Mouse (Mus musculus) neural tube, embryonic 15.5 days (tissue): ENCODE measurements around the gene Gm38431. TPM values are rescaled to one million over a fixed set of nuclear protein-coding genes. Genes with fewer than 3 reads are reported as not detected.

ENCODE experiments used
- ATAC-seq: fragments of 200-750 bp; cut with Nextera tagmentation; 2 replicates; pipeline ENCODE4 v1.8.0; 2017; ENCODE audit warnings: mild to moderate bottlenecking, moderate TSS enrichment, moderate library complexity; ENCODE audit not compliant: low FRiP score
- H3K27ac ChIP-seq: fragments of 300-500 bp; sonication (generic); replicated peaks from 2 replicates; pipeline ENCODE4 v1.5.1; 2015; ENCODE audit warnings: mild to moderate bottlenecking, inconsistent platforms
- H3K27me3 ChIP-seq: fragments of 300-500 bp; sonication (generic); replicated peaks from 2 replicates; pipeline ENCODE4 v1.6.1; 2015; ENCODE audit warnings: inconsistent platforms
- H3K36me3 ChIP-seq: fragments of 300-500 bp; sonication (generic); 2 replicates; pipeline ENCODE4 v1.6.1; 2015; ENCODE audit warnings: inconsistent platforms
- H3K4me1 ChIP-seq: fragments of 300-500 bp; sonication (generic); 2 replicates; pipeline ENCODE4 v1.6.1; 2015; ENCODE audit warnings: inconsistent platforms
- H3K4me2 ChIP-seq: fragments of 300-500 bp; sonication (generic); 2 replicates; pipeline ENCODE4 v1.6.1; 2015; ENCODE audit warnings: inconsistent platforms, mild to moderate bottlenecking, moderate library complexity
- H3K4me3 ChIP-seq: fragments of 300-500 bp; sonication (generic); replicated peaks from 2 replicates; pipeline ENCODE4 v1.5.1; 2015; ENCODE audit warnings: mild to moderate bottlenecking, inconsistent platforms
- H3K9ac ChIP-seq: fragments of 300-500 bp; sonication (generic); replicated peaks from 2 replicates; pipeline ENCODE4 v1.6.1; 2015; ENCODE audit warnings: mild to moderate bottlenecking, inconsistent platforms
- H3K9me3 ChIP-seq: fragments of 300-500 bp; sonication (generic); replicated peaks from 2 replicates; pipeline ENCODE4 v1.6.1; 2016; ENCODE audit warnings: inconsistent platforms
- WGBS: fragments of 180-500 bp; shearing (Covaris S2); methylation state at CpG from one replicate; pipeline ENCODE4 v1.1.7; 2015; ENCODE audit warnings: mixed read lengths; 5-methylcytosine and 5-hydroxymethylcytosine counted together
- polyA plus RNA-seq: library from polyadenylated mRNA; unstranded; fragments of >200 nt; fragmentation: Nextera tagmentation; extraction: Ambion mirVana; gene quantifications from 2 replicates; pipeline ENCODE4 v1.2.1, GENCODE M21; 2015

Gm38431 gene
- polyA plus RNA-seq, 1 experiment from 2014 or later: 1.4 TPM

- peak overlapping the region; percentile 51 for H3K4me3 ChIP-seq
- no peak overlapping the region for H3K9ac ChIP-seq
- ATAC-seq: no peak
- peaks cover 84% of the 10 kb centered on the region for H3K27me3 ChIP-seq
- no peaks in the 10 kb centered on the region for H3K36me3 ChIP-seq
- H3K4me2 ChIP-seq: peak overlapping the region; percentile 85
- 20% methylated on average over 9 of the region's 9 CpGs for WGBS
- no peak overlapping the region for H3K27ac ChIP-seq
- H3K4me1 ChIP-seq: peaks cover 71% of the 10 kb centered on the region
- no peaks in the 10 kb centered on the region for H3K9me3 ChIP-seq
These were observed 56.2 kb downstream of the Gm38431 start for GRCm38 (mm10) chr9:21035586-21035985.

GRCm38 (mm10) chr9:21034481-21035085 is 57.2 kb downstream of the Gm38431 start:
- WGBS: 4% methylated on average over 17 of the region's 17 CpGs
- no peak overlapping the region for H3K9ac ChIP-seq
- peaks cover 79% of the 10 kb centered on the region for H3K4me1 ChIP-seq
- 0 out of 2 replicates have a peak overlapping the region, but pooled peaks have one; percentile 51 for H3K4me3 ChIP-seq
- no peak for ATAC-seq
- H3K9me3 ChIP-seq: no peaks in the 10 kb centered on the region
- no peaks in the 10 kb centered on the region for H3K36me3 ChIP-seq
- peaks cover 84% of the 10 kb centered on the region for H3K27me3 ChIP-seq
- peak overlapping the region; percentile 85 for H3K4me2 ChIP-seq
- H3K27ac ChIP-seq: no peak overlapping the region

DNA sequence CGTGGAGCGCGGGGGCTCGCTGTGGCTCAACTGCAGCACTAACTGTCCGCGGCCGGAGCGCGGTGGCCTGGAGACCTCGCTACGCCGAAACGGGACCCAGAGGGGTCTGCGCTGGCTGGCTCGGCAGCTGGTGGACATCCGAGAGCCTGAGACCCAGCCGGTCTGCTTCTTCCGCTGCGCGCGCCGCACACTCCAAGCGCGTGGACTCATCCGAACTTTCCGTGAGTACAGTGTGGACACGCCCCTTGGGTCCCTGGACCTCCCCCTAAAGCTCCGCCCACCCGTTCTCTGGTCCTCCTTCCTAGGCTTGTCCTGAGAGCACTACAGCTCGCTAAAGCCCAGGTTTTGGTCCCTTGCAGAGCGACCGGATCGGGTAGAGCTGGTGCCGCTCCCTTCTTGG is 58.7 kb downstream of the Gm38431 start:
- H3K9ac ChIP-seq: peak overlapping the region; percentile 47
- peaks cover 85% of the 10 kb centered on the region for H3K27me3 ChIP-seq
- peaks cover 85% of the 10 kb centered on the region for H3K4me1 ChIP-seq
- H3K4me2 ChIP-seq: peak overlapping the region; percentile 86
- peak overlapping the region; percentile 48 for H3K4me3 ChIP-seq
- no peak overlapping the region for H3K27ac ChIP-seq
- under 1% methylated on average over 34 of the region's 34 CpGs for WGBS
- ATAC-seq: no peak
- no peaks in the 10 kb centered on the region for H3K36me3 ChIP-seq
- H3K9me3 ChIP-seq: no peaks in the 10 kb centered on the region

- Histone ChIP-seq H3K9me3 (no peaks in the 10 kb centered on the region), H3K9ac (peak overlapping the region; percentile 47; the same call in 1 of the 2 replicates), H3K4me3 (peak overlapping the region; percentile 48), H3K27me3 (peaks cover 84% of the 10 kb centered on the region), H3K27ac (no peak overlapping the region), H3K4me1 (peaks cover 83% of the 10 kb centered on the region), H3K4me2 (peak overlapping the region; percentile 86), H3K36me3 (no peaks in the 10 kb centered on the region)
- no peak for ATAC-seq
- WGBS: 5% methylated on average over 7 of the region's 7 CpGs
These were observed 59.3 kb downstream of the Gm38431 start for GRCm38 (mm10) chr9:21032491-21032890.

GRCm38 (mm10) chr9:21031896-21032351 is 59.9 kb downstream of the Gm38431 start, which contains the start of gene Icam5:
TSS of gene Icam5 (plus strand) at chr9:21032073.
- H3K9me3 ChIP-seq: no peaks in the 10 kb centered on the region
- peaks cover 82% of the 10 kb centered on the region for H3K27me3 ChIP-seq
- peak; percentile 40 for ATAC-seq
- H3K27ac ChIP-seq: peak within 1 kb of the TSS; percentile 34
- peaks cover 77% of the 10 kb centered on the region for H3K4me1 ChIP-seq
- peak within 1 kb of the TSS; percentile 47 for H3K9ac ChIP-seq
- 1% methylated on average over 33 of the region's 35 CpGs for WGBS
- H3K4me2 ChIP-seq: peak within 1 kb of the TSS; percentile 86
- no peaks in the 10 kb centered on the region for H3K36me3 ChIP-seq
- peak within 1 kb of the TSS; percentile 48 for H3K4me3 ChIP-seq

GRCm38 (mm10) chr9:21031251-21031895 is 60.4 kb downstream of the Gm38431 start:
- Histone ChIP-seq H3K9ac (peak overlapping the region; percentile 47), H3K4me2 (peak overlapping the region; percentile 86), H3K9me3 (no peaks in the 10 kb centered on the region), H3K27me3 (peaks cover 82% of the 10 kb centered on the region), H3K27ac (peak overlapping the region; percentile 34), H3K4me3 (peak overlapping the region; percentile 48), H3K4me1 (peaks cover 72% of the 10 kb centered on the region), H3K36me3 (no peaks in the 10 kb centered on the region)
- WGBS: under 1% methylated on average over 36 of the region's 36 CpGs
- ATAC-seq: peak; percentile 78

DNA sequence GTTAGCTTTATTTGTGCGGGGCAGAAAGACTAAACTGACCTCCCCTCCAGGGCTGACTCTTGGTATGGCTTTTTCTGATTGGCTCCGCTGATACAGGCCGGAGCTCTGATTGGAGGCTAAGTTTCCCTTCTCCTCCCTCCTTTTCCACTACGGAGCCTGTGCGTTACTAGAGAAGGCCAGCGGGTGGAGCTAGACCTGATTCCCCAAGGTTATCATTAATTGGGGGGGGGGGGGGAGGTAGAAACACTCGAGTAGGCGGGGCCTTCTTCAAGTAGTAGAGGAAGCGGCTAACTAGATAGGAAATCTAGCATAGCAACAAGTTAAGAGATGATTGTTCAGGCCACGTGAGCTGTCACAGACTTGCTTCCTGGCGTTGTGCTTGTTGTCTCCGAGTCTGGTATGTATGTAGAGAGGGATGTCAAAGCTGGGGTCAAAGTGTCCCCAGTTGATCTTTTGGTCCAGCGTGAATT is 61.0 kb downstream of the Gm38431 start:
- Histone ChIP-seq H3K9me3 (no peaks in the 10 kb centered on the region), H3K4me1 (peaks cover 66% of the 10 kb centered on the region), H3K4me2 (peak overlapping the region; percentile 86), H3K27ac (peak overlapping the region; percentile 34; the same call in 1 of the 2 replicates), H3K9ac (peak overlapping the region; percentile 47; the same call in 1 of the 2 replicates), H3K36me3 (no peaks in the 10 kb centered on the region), H3K27me3 (peaks cover 80% of the 10 kb centered on the region), H3K4me3 (peak overlapping the region; percentile 48)
- WGBS: under 1% methylated on average over 13 of the region's 13 CpGs
- ATAC-seq: peak; percentile 62

GRCm38 (mm10) chr9:21030055-21030600 is 61.7 kb downstream of the Gm38431 start:
- WGBS: 24% methylated on average over 22 of the region's 22 CpGs
- Histone ChIP-seq H3K36me3 (no peaks in the 10 kb centered on the region), H3K4me2 (peak overlapping the region; percentile 86), H3K27me3 (peaks cover 73% of the 10 kb centered on the region), H3K9me3 (no peaks in the 10 kb centered on the region), H3K4me1 (peaks cover 59% of the 10 kb centered on the region), H3K4me3 (0 out of 2 replicates have a peak overlapping the region, but pooled peaks have one; percentile 22), H3K9ac (no peak overlapping the region), H3K27ac (no peak overlapping the region)
- ATAC-seq: no peak

GRCm38 (mm10) chr9:21029291-21030054 is 62.3 kb downstream of the Gm38431 start, which contains the start of gene Icam4:
TSS of gene Icam4 (plus strand) at chr9:21029373.
- no peak within 1 kb of the TSS for H3K9ac ChIP-seq

GRCm38 (mm10) chr9:21028560-21029110 is 63.2 kb downstream of the Gm38431 start:
- no peaks in the 10 kb centered on the region for H3K36me3 ChIP-seq
- no peak overlapping the region for H3K9ac ChIP-seq
- H3K27me3 ChIP-seq: peaks cover 60% of the 10 kb centered on the region
- no peaks in the 10 kb centered on the region for H3K9me3 ChIP-seq
- no peak overlapping the region for H3K4me3 ChIP-seq
- no peak overlapping the region for H3K27ac ChIP-seq
- H3K4me1 ChIP-seq: peaks cover 50% of the 10 kb centered on the region
- no peak for ATAC-seq
- 67% methylated on average over 6 of the region's 6 CpGs for WGBS
- no peak overlapping the region for H3K4me2 ChIP-seq

More at GRCm38 (mm10) chr9:21029291-21030054, 62.3 kb downstream of the Gm38431 start, which contains the start of gene Icam4:
- 2% methylated on average over 37 of the region's 37 CpGs for WGBS
- Histone ChIP-seq H3K4me2 (peak within 1 kb of the TSS; percentile 86), H3K27ac (no peak within 1 kb of the TSS), H3K27me3 (peaks cover 67% of the 10 kb centered on the region), H3K9me3 (no peaks in the 10 kb centered on the region), H3K4me3 (peak within 1 kb of the TSS; percentile 22), H3K4me1 (peaks cover 53% of the 10 kb centered on the region), H3K36me3 (no peaks in the 10 kb centered on the region)
- no peak for ATAC-seq
